Mouse (Mus musculus): ENCODE results near the gene Vps33a. TPM values are rescaled to one million over a fixed set of nuclear protein-coding genes. Genes with fewer than 3 reads are reported as not detected.
"Not testable (repeated sequence)": the region's sequence is repeated elsewhere in the genome, so short reads cannot be mapped to it uniquely, and the experiment has no call there.

Gene Vps33a
- total RNA-seq, 1 experiment from 2014 or later = 42.0 TPM

DNA sequence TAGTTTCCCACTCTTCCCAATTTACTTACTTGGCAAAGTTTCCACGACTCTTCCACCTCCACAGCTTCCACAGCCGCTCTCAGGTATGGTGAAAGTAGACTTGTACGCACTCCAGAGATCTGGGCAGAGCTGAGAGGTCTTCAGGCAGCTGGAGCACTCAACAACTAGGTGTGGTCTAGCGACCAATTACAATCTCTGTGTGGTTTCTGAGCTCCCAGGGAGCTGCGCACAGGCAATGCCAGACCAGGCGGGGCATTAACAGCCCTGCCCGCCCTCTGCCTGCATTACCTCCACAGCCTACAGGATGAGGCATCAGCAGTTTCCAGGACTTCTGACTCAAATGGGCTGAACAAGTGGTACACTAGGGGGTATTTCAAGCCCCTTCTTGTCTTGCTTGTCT is 47.6 kb downstream of the Vps33a start, which contains the start of gene Gm49027:
Gene Gm49027 (minus strand): TSS at position 208 of the 400 bp plus-strand sequence.
- peak; percentile 23 for DNase-seq

DNA sequence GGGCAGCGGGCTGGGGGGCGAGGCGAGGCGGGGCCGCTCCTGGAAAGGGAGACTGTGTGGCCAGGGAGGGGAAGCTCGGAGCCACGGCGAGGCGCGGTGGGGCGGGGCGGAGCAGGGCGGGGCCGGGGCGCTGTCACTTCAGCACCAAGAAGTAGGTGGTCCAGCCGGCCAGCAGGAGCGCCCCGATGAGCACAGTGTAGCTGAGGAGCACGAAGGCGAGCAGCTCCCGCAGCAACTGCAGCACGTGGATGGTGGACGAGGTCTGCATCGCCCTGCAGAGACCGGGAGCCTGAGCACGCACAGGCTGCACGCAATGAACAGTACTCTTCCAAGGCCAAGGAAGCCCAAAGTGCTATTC is 48.5 kb downstream of the Vps33a start:
- DNase-seq = no peak

DNA sequence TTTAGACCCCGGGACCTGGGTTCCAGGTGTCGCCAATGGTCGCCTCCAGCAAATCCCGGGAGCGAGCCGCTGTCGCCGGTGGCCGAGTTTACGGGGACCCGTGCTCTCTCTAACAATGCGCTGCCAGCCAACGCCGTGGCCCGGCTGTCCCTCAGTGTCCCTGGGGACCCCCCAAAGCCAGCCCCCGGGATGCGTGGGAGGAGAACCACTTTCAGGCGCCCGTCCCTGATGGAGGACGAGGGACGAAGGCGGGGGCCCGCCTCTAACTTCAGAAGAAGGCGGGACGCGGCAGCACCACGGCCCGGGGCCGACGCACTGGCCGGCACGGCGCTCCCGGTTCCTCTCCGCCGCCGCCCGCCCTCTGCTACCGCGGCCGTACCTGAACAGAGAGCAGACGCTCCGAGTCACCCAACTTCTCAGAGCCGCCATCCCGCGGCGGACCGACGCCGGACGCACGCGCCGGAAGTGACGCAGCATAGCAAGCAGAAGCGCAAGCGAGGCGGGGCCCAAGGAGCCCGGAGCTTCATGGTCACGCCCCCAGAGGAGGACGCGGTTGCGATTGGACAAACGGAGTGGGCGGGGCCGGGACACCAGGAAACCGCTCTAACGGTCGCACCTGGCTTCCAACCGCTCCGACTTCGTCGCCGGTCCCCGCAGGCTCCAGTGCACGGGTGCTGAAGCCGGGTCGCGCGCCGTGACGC is 49.0 kb downstream of the Vps33a start, which contains the start of gene Diablo:
Gene Diablo (minus strand): TSS at position 485 of the 701 bp plus-strand sequence.
- peak; percentile 99 for DNase-seq

DNA sequence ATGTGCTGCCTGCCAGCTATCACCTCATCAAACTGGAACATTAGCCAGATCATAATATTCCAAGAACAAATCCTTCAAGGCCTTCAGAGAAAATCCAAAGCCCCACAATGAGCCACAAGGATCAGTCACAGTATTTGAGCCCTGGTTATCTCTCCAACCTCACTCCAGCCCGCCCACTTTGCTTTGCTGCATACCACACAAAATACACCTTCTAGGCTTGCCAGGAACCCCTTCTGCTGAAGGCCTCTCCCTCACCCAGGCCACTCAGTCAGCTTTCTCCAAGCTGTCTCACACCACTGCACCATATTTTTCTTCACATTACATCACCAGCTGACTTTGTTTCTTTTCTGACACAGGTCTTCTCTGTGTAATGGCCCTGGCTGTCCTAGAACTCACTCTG is 50.7 kb downstream of the Vps33a start:
- DNase-seq = no peak

DNA sequence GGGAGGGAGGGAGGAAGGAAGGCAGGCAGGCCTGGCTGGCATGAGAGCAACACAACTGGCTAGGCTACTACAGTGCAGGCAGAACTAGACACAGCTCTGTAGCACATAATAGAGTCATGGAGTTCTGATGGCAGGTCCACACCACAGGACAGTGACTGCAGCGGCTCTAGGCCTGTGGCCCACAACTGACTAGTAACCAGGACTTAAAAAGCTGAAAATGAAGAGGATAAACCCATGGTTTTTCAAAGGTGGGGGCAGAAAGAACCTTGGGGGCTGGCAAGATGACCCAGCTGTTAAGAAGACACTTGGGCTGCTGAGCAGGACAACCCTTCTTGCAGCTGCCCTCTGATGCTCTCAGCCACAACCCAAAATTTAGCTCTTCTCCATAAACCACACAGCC is 51.2 kb downstream of the Vps33a start:
- no peak for DNase-seq

DNA sequence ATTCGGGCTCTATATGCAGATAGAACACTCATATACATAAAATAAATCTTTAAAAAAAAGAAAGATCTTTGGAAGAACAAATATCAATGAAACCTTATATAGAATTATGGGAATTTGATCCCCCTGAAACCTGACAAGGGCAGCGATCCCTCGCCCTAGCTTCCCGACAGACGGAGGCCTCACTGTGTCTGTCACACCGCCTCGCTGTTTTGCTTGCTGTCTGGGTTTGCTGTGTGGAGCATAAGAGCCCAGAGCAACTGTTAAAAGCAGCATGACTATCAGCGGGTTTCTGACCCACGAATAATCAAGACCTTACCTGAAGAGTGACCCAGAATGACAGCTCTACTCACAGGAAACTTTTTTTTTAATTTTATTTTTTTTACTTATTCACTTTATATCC is 52.2 kb downstream of the Vps33a start:
- DNase-seq = no peak

DNA sequence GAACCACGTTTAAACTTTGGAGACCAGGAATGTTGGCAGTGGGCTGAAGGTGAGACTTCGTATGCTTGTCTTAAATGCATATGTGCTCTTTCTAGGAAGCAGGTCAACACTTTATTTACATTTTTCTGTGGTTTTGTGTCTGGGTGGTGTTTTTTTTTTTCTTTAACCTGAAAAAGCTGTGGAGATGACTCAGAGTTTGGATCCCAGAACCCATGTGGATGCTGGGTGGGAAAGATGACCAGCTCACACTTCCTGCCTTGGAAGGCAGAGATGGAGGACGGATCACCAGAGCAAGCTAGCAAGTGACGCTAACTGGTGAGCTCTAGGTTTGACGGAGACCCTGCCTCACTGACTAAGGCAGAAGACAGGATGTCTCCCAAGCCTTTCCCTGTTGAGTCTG is 58.0 kb downstream of the Vps33a start:
- no peak for DNase-seq

DNA sequence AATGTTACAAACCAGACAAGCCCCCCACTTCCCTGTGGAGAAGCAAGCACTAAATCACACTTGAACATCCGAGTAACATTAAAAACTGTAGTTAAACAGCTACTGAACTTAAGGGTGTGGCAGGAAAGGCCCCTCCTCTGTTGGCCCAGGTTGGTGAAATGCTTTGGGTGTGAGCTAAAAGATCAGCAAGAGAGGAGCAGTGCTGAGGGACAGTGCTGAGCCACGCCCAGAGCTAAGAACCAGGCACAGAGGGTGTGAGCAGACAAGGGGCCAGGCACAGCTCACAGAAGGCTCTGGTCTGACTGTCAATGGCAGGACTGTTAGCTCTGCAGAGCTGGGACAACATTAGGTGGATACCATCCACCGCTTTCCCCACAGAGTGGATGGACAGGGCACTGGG is 60.7 kb downstream of the Vps33a start:
- no peak for DNase-seq

DNA sequence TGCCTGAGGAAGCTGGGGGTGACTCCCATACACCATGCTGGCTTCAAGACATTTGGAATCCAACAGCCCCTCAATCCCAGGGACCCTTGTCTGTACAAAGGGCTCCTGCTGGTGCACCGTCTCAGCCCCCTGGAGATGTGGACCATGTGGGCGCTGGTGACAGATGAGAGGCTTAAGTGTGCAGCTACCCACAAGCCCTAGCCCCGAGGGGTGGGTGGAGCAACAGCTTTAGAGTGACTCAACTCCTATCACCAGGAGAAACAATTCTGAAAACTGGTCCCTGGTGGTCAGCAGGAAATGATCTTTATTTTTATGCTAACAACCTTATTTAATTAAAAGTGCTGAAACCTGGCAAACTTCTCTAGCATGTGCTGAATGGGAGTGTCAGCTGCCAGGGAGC is 61.4 kb downstream of the Vps33a start:
- DNase-seq = not testable (repeated sequence)

DNA sequence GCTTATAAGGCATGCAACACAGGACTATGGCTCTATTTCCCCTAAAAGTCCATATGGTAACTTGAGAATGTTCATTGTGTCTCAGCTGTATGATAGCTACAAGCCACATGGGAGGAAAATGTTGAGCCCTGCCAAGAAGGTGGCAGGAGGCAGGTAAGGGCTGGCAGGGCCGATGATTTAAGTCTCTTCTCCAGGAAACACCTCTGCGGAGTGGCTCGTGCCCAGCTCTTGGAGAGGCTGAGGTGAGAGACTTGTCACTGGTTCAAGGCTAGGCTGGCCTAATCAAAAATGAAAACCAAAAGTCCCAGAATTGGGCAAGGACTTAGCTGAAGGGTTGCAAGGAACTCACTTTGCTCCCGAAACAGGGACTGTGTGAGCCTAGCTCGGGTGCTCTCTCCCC is 62.7 kb downstream of the Vps33a start, which contains the start of gene B3gnt4:
Gene B3gnt4 (plus strand): TSS at position 301 of the 400 bp plus-strand sequence.
- peak; percentile 4 for DNase-seq

DNA sequence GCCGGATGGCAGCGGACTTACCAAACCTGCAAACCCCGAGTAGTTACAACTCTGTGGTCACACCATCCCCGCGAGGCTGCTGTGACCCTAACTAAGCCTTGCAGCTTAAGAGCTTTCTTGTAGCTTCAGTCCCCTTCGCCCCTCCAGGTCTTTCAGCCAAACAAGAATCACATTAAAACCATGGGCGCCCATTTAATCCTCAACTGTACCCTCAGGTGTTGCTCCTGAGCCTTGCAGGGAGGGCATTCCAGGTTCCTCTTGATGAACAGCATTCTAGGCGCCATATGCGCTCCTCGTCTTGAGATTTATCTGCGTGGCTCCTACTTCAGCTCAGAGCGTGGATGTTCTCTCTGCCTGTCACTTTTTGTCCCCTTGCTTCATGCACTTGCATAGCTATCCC is 63.9 kb downstream of the Vps33a start:
- no peak for DNase-seq

DNA sequence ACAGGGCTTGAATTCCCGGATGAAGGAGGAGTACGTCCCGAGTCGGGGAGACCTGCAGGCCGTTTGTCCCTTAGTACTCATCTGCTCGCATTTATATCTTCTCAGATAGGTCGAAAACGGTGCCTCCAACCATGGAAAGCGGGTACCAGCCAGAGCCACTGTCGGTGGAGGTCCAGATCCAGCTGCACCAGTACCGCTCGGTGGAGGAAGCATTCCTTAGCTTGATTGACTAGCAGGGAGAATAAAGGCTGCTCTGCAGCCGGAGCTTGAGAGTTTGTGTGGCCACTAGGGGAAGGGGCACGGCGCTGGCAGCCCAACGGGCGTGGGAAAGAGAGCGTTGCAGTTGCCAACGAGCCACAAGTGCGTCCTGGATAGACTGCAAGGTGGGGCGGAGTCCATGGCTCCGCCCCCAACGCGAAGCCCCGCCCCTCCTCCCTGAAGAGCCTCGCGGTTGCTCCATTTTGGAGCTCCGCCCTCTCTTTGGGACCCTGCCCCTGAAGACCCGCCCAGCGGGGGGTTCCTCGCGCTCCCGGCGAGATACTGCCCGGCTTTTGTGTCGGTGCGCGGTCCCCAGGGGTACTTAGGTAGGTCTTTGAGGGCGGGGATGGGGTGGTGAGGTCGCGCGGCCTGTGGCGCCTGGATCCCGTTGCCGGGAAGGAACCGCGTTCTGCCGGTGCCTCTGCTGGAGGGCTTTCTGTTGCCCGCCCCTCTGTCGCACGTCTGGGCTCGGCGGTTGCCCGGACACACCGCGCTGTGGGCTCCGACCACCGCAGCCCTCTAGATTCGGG is 64.7 kb downstream of the Vps33a start:
- peak; percentile 89 for DNase-seq

DNA sequence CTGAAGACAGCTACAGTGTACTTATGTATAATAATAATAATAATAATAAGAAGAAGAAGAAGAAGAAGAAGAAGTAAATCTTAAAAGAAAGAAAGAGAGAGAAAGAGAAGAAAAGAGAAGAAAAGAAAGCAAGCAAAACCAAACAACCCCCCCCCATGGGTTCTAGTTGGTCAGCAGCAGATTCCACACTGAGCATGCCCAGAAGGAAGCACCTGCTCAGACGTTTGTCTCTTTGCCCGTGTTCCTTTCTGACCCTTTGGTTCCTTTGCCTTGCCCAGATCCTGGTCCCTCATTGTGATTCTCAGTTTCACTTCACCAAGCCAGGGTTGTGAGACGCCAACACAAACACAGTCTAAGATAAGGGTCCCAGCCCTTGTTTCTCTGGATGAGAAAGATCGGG is 70.9 kb downstream of the Vps33a start:
- no peak for DNase-seq

DNA sequence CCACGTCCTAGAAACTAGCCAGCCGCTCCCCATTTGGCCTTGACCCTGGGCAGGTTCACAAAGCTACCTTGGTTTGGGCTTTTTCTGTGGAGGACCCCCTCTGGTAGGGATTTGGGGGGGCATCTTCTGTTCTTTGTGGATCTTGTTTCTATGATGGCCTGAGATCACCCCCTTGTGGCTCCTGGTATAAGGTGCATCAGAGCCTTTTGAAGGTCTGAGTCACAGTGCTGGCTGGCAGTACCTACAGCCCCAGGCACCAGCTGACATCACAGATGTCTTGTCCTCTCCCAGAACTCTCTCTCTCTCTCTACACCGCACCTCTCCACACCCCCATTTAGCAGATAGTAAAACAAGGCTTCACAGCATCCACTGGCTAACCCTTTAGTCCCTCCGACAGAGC is 73.1 kb downstream of the Vps33a start:
- peak; percentile 67 for DNase-seq

DNA sequence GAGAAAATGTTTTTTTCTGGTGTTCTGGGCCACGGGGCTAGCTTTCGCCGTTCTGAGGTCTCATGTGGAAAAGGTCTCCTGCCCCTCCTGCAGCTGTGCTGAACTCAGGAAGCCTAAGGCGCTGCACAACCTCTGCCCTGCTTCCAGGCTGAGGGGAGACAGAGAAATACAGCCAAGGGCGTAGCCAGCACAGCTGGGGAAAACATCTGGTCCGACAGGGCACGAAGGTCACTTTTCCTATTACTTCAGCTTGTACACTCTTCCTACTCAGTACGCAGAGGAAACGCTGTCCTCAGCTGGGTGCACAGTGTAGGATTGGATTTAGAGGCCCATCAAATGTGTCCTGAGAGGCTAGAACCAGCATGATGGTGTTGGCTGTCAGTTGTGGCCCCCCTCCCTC is 82.9 kb downstream of the Vps33a start:
- peak; percentile 16 for DNase-seq

DNA sequence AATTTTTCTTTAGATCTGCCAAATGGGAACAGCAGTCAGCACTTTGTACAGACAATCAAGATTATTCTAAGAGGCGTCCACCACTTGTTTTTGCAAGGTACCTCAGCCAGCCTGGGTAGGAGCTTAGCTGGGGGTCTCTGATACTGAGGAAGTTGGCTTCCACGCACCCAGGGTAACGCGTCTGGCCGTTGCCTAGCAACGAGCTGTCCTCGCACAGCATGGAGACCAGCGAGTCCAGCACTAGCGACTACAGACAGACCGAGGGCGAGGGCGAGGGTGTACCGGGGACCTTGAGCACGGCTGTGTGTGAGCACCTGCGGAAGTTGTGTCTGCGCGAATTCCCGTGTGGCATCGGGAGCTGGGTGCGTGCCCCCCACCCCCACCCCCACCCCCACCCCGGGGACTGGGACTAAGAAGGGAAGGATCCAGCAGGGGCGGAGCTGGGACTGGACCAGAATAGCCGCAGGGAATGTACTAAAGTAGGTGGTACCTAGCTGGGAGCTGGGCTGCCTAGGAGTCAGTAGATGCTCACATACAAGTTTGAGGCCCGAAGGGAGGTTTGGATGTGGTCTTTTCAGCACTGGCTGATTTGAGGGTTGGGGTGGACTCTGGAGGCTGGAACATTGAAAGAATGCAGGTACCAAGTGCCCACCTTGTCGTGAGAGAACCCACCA is 83.6 kb downstream of the Vps33a start, which contains the start of the genes Lrrc43 and Il31:
Gene Lrrc43 (plus strand): TSS at position 194 of the 674 bp plus-strand sequence.
Gene Il31 (minus strand): TSS at position 378 of the 674 bp plus-strand sequence.
- DNase-seq = peak; percentile 19

DNA sequence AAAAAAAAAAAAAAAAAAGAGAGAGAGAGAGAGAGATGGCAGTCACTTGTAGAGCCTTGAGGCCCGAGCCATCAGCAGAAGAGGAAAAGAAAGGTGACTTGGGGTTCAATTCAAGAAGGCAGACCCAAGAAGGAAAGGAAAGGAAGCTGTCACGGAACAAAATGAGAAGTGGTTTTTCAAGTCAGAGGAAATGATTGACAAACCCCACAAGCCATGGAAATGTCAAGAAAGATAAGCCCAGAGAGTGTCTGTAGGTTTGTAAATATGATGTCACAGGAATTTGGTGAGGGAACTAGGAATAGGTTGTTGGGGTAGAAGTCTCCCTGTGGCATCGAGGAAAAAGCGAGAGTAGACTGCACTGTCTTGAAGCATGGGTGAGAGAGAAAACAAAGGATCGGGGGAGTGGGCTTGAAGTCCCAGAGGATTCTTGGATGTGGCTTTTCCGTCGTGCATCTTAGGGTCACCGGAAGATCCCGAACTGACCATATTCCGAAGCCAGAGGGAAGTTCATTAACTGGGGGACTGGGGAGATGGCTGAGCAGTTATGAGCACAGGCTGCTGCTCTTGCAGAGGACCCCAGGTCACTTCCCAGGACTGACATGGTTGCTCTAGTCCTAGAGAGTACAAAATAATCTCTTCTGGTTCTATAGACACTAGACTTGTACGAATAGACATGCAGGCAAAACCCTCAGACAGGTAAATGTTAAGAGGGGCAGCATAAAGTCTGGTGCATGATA is 85.0 kb downstream of the Vps33a start:
- no peak for DNase-seq

Small RNA genes lying within 50 kb of the gene (microRNA-seq; reads per million reads assigned to microRNA genes)
- 1.1 to 1.3 reads per million in 2 experiments for gene Mir7647

Other genes with a start within 250 kb of the Vps33a start
- 11.9 and 16.1 TPM in 2 replicates for gene Bcl7a, start 229.2 kb downstream of the Vps33a start, total RNA-seq (2021)
- gene Mlxip, start 178.2 kb downstream of the Vps33a start, total RNA-seq (2021) = 24.8 and 31.8 TPM in 2 replicates
- gene Lrrc43, start 83.7 kb downstream of the Vps33a start, total RNA-seq (2021) = not detected in 2 replicates
- gene Il31, start 83.5 kb downstream of the Vps33a start, total RNA-seq (2021) = not detected in 2 replicates
- gene B3gnt4, start 62.6 kb downstream of the Vps33a start, total RNA-seq (2021) = 0.41 TPM in 1 of 2 replicates, not detected in the other
- 63.9 and 68.2 TPM in 2 replicates for gene Diablo, start 48.9 kb downstream of the Vps33a start, total RNA-seq (2021)
- gene Gm49027, start 47.5 kb downstream of the Vps33a start, total RNA-seq (2021) = 10.0 and 10.7 TPM in 2 replicates
- gene Clip1, start 111.6 kb upstream of the Vps33a start, total RNA-seq (2021) = 63.1 and 64.8 TPM in 2 replicates
- gene Zcchc8, start 148.1 kb upstream of the Vps33a start, total RNA-seq (2021) = 46.9 and 58.0 TPM in 2 replicates
- 85.8 and 91.7 TPM in 2 replicates for gene Rsrc2, start 176.4 kb upstream of the Vps33a start, total RNA-seq (2021)
- gene Kntc1, start 176.7 kb upstream of the Vps33a start, total RNA-seq (2021) = 8.5 and 10.7 TPM in 2 replicates